Mouse (Mus musculus): Measurements from ENCODE around the gene Mtmr1.

GRCm38 (mm10) chrX:71396326-71396725, 31.8 kb downstream of the Mtmr1 start:
- TF ChIP-seq CTCF (IDR thresholded peaks at IDR 0.05; ENCODE audit: low read depth, low read length) (no peak), POLR2A (IDR thresholded peaks at IDR 0.05; ENCODE audit: insufficient read depth, low read length) (no peak), EP300 (IDR thresholded peaks at IDR 0.05; ENCODE audit: insufficient read depth, low read depth, low read length) (no peak)
